In genomic region chr10:44697966-44698365, GRCm38 (mm10) we compare ENCODE assay signal across 25 mouse cellular contexts.
DNase-seq lines count a peak whose midpoint lies in the region; TF ChIP-seq lines count a peak whose summit lies in the region.
"Had no signal": no experiment of that assay in that cellular context is flagged by ENCODE, and none has a peak within 500 bp of the region (broad histone marks: within the 10 kb centered on the region; RNA-seq: fewer than 3 reads in every experiment).

No protein-coding gene starts in this region.

- H3K27me3 ChIP-seq in myocyte (ENCODE audit: control insufficient read depth, insufficient read depth, insufficient read length): no peaks in the 10 kb centered on the region
- H3K27me3 ChIP-seq in heart, adult 2 months (ENCODE audit: control insufficient read depth, insufficient read depth, low read length): no peaks in the 10 kb centered on the region
- H3K27me3 ChIP-seq: forebrain, embryonic 12.5 days; heart, embryonic 12.5 days; limb, embryonic 12.5 days; liver, embryonic 12.5 days; neural tube, embryonic 12.5 days had no signal

- WGBS in heart, adult 2 months: 90% methylated on average over 2 of the region's 2 CpGs

- peaks cover 6% of the 10 kb centered on the region for H3K4me1 ChIP-seq in heart, adult 2 months (ENCODE audit: control insufficient read depth, insufficient read depth, low read length)
- H3K4me1 ChIP-seq: forebrain, embryonic 12.5 days; heart, embryonic 12.5 days; megakaryocyte, embryonic 14.5 days; neural tube, embryonic 12.5 days had no signal

- H3ac ChIP-seq in myocyte (ENCODE audit: control insufficient read depth, insufficient read length): no peak overlapping the region

- no peak overlapping the region for H3K4me2 ChIP-seq in myocyte (ENCODE audit: low read depth)
- H3K4me2 ChIP-seq: forebrain, embryonic 12.5 days; heart, embryonic 12.5 days; limb, embryonic 12.5 days; liver, embryonic 12.5 days; neural tube, embryonic 12.5 days had no signal

- no peak overlapping the region for H3K27ac ChIP-seq in heart, adult 2 months
- H3K27ac ChIP-seq: forebrain, embryonic 12.5 days; gastrocnemius, adult 2 months; hindbrain, postnatal 0 days; limb, embryonic 12.5 days; liver, embryonic 12.5 days; neural tube, embryonic 12.5 days had no signal

- no peak for TF ChIP-seq CTCF in heart, adult 2 months (IDR thresholded peaks at IDR 0.05)

- intact Hi-C loops in heart, adult 2 months (cut with DNase I): no loop called here

- H3K4me3 ChIP-seq in myocyte: no peak overlapping the region
- H3K4me3 ChIP-seq in heart, adult 2 months: no peak overlapping the region
- H3K4me3 ChIP-seq: forebrain, embryonic 12.5 days; gastrocnemius, adult 2 months; heart, embryonic 12.5 days; limb, embryonic 12.5 days; liver, embryonic 12.5 days; megakaryocyte, embryonic 14.5 days; neural tube, embryonic 12.5 days had no signal

- H3K9ac ChIP-seq in heart, adult 2 months (ENCODE audit: low read depth, low read length): no peak overlapping the region
- H3K9ac ChIP-seq: forebrain, embryonic 12.5 days; heart, embryonic 12.5 days; limb, embryonic 12.5 days; liver, embryonic 12.5 days; neural tube, embryonic 12.5 days had no signal

- TF ChIP-seq POLR2A in myocyte (IDR thresholded peaks at IDR 0.05; ENCODE audit: insufficient read length, low read depth): no peak
- no peak for TF ChIP-seq POLR2A in heart, adult 2 months (IDR thresholded peaks at IDR 0.05; ENCODE audit: insufficient read depth, low read depth, low read length)

- H3K79me2 ChIP-seq in myocyte (ENCODE audit: control insufficient read depth, insufficient read depth): no peaks in the 10 kb centered on the region
- H3K79me2 ChIP-seq in heart, adult 2 months (replicated peaks; ENCODE audit: control insufficient read depth, insufficient read depth, low read length): no peaks in the 10 kb centered on the region

- no peaks in the 10 kb centered on the region for H3K36me3 ChIP-seq in myocyte (ENCODE audit: control insufficient read depth, insufficient read depth)
- H3K36me3 ChIP-seq in heart, adult 2 months (ENCODE audit: control insufficient read depth, insufficient read depth, low read length): no peaks in the 10 kb centered on the region
- H3K36me3 ChIP-seq: forebrain, embryonic 12.5 days; heart, embryonic 12.5 days; limb, embryonic 12.5 days; liver, embryonic 12.5 days; neural tube, embryonic 12.5 days had no signal

- DNase-seq in adrenal gland, postnatal 10 days: peak; percentile 18
- DNase-seq in adrenal gland, postnatal 14 days: no peak
- peak; percentile 51 for DNase-seq in lung, postnatal 36 days
- no peak for DNase-seq in lung, postnatal 25 days (ENCODE audit: low spot score)
- peak; percentile 31 for DNase-seq in brain, adult 2 months (ENCODE audit: low read depth, low spot score)
- no peak for DNase-seq in frontal cortex, postnatal 36 days (ENCODE audit: low spot score in 2 of 2)
- DNase-seq in heart, adult 2 months: no peak
- DNase-seq: B cell, adult 2 months; cerebellum, adult 8-10 months; cerebellum, postnatal 36 days; embryo, embryonic 11 days; gastrocnemius, adult 2 months; heart, adult 11 months; heart, postnatal 10 days; kidney, postnatal 36 days; lung, postnatal 10 days; midbrain, embryonic 14.5 days had no signal

- no peak for TF ChIP-seq EP300 in heart, adult 2 months (IDR thresholded peaks at IDR 0.05; ENCODE audit: insufficient read depth, low read depth, low read length)

TF ChIP-seq in myocyte, 11 proteins besides CTCF, POLR2A, EP300 and RAD21:
- TF ChIP-seq CEBPB (IDR thresholded peaks at IDR 0.05; ENCODE audit: insufficient read depth, poor library complexity, severe bottlenecking) (peak; percentile 88), TCF12 (IDR thresholded peaks at IDR 0.05; ENCODE audit: insufficient read depth, poor library complexity, severe bottlenecking) (no peak), REST (IDR thresholded peaks at IDR 0.05; ENCODE audit: insufficient read depth, insufficient read length) (no peak), E2F4 (IDR thresholded peaks at IDR 0.05; ENCODE audit: insufficient read depth) (no peak)

Comparison
In these comparisons a context has a peak if more than half of its experiments do, and no peak if none do; other contexts are left out.
1. DNase-seq: peak in adrenal gland, postnatal 10 days (single experiment), lung, postnatal 36 days (single experiment) and brain, adult 2 months (single experiment); none in adrenal gland, postnatal 14 days (single experiment), lung, postnatal 25 days (single experiment), frontal cortex, postnatal 36 days (0 of 2) and heart, adult 2 months (0 of 2).